Mouse (Mus musculus): Measurements from ENCODE around the gene Nfxl1.
"Not testable (repeated sequence)": the region's sequence is repeated elsewhere in the genome, so short reads cannot be mapped to it uniquely, and the experiment has no call there.

DNA sequence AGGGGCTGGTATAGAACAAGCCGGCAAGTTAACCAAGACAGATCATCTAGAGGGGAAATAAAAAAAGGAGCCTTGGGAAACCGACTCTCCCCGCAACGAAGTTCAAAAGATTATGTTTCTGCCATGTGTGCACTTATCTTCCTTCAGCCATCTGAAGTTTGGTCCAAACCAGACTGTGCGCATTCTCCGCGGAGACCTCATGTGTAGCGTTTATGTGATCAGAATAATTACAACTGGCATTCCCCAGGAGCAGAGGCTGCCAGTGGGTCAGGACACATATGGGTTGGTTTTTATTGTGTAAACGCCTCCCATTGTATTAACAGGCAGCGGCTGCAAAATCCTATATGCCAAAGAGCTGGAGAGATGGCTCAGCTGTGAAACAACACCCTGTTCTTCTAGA lies 20.1 kb upstream of the Nfxl1 start:
- TF ChIP-seq GATA1 (IDR thresholded peaks at IDR 0.05; ENCODE audit: borderline replicate concordance, low read length); CTCF (IDR thresholded peaks at IDR 0.05; ENCODE audit: low read depth, low read length): not testable (repeated sequence)

All from G1E (cell line).